Mouse (Mus musculus): ENCODE measurements around the gene Xaf1.
A peak's percentile ranks its signal among the peaks of the same experiment; 100 is the strongest.

Xaf1 gene

GRCm38 (mm10) chr11:72301334-72301733 lies at the start of gene Xaf1:
Xaf1 (plus strand) TSS chr11:72301629.
- peak; percentile 48 for DNase-seq

GRCm38 (mm10) chr11:72255629-72256028 lies 45.8 kb upstream of the Xaf1 start:
- no peak for DNase-seq

- DNase-seq, result no peak
Measured at GRCm38 (mm10) chr11:72256441-72256840, 45.0 kb upstream of the Xaf1 start.

GRCm38 (mm10) chr11:72265483-72265882 lies 35.9 kb upstream of the Xaf1 start:
- no peak for DNase-seq

- peak; percentile 72 for DNase-seq
Measured at GRCm38 (mm10) chr11:72266207-72266959, 35.0 kb upstream of the Xaf1 start.

- peak; percentile 13 for DNase-seq
Measured at GRCm38 (mm10) chr11:72266960-72267560, 34.4 kb upstream of the Xaf1 start, which contains the start of gene Slc13a5. Slc13a5 (minus strand) TSS chr11:72267222.

GRCm38 (mm10) chr11:72271761-72272160 lies 29.7 kb upstream of the Xaf1 start:
- DNase-seq, result no peak

- no peak for DNase-seq
Measured at GRCm38 (mm10) chr11:72273341-72273740, 28.1 kb upstream of the Xaf1 start.

- no peak for DNase-seq
Measured at GRCm38 (mm10) chr11:72281143-72281851, 20.1 kb upstream of the Xaf1 start.

GRCm38 (mm10) chr11:72281852-72282400 lies 19.5 kb upstream of the Xaf1 start:
- DNase-seq, result no peak

GRCm38 (mm10) chr11:72283486-72284224 lies 17.8 kb upstream of the Xaf1 start:
- no peak for DNase-seq

- no peak for DNase-seq
Measured at GRCm38 (mm10) chr11:72284532-72285182, 16.8 kb upstream of the Xaf1 start.

GRCm38 (mm10) chr11:72285971-72286480 lies 15.4 kb upstream of the Xaf1 start:
- DNase-seq, result no peak

- DNase-seq, result no peak
Measured at GRCm38 (mm10) chr11:72286651-72287050, 14.8 kb upstream of the Xaf1 start.

GRCm38 (mm10) chr11:72287126-72287525 lies 14.3 kb upstream of the Xaf1 start:
- DNase-seq, result no peak

GRCm38 (mm10) chr11:72287543-72287942 lies 13.9 kb upstream of the Xaf1 start:
- DNase-seq, result no peak

GRCm38 (mm10) chr11:72293116-72293515 lies 8.3 kb upstream of the Xaf1 start:
- no peak for DNase-seq

GRCm38 (mm10) chr11:72302230-72302629 lies 801 bp downstream of the Xaf1 start:
- DNase-seq, result no peak

- DNase-seq, result no peak
Measured at GRCm38 (mm10) chr11:72307461-72307860, 6.0 kb downstream of the Xaf1 start.

GRCm38 (mm10) chr11:72308982-72309381 lies 7.6 kb downstream of the Xaf1 start:
- no peak for DNase-seq

- no peak for DNase-seq
Measured at GRCm38 (mm10) chr11:72310491-72310890, 9.1 kb downstream of the Xaf1 start.
